Mouse (Mus musculus) heart, adult 8-10 months (tissue): ENCODE measurements around the gene Galnt10. TPM values are rescaled to one million over a fixed set of nuclear protein-coding genes. Genes with fewer than 3 reads are reported as not detected.

Experiments
- DNase-seq: peaks from one replicate; pipeline ENCODE4 v3.0.0; 2022; ENCODE audit warnings: low spot score
- total RNA-seq, 4 experiments: library from RNA; stranded (reverse); gene quantifications; 2 replicates each; pipeline ENCODE4 v1.2.4; 2022

The Galnt10 gene
- total RNA-seq, 4 experiments from 2014 or later = 5.7 to 8.1 (median 6.9) TPM

DNA sequence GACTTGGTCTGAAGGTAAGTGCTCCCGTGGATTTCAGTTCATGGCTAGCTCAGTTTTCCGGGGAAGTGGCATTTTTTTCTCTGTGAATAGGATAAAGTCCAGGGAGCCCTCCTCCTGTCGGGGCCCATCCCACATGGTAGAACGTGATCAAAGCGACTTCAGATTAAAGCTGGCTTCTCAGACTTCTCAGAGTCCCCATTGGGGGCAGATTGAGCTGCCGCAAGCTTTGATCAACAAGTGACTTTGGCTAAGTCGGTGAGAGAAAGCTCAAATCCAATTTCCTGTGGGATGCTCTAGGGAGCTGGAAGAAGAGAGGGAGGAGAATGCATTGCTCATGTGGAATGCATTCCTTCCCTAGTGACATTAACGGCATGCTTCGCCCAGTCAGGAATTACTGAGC lies 10.1 kb upstream of the Galnt10 start:
- DNase-seq = no peak

DNA sequence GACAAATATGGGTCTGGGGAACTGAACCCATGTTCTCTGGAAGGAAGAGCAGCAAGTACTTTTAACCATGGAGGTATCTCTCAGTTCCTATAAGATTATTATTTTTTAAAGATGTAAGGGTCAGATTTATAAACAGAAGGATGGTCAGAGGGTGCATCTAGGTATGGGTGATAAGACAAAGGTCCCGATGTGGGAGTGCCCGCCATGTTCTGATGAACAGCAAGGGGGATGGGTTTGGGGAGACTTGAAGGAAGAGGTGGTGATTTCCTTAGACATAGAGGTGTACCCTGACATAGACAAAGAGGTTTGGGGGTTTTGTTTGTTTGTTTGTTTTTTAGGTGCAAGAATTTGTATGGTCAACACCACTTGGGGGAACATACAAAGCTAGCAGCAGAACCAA lies 1.6 kb upstream of the Galnt10 start:
- no peak for DNase-seq

GRCm38 (mm10) chr11:57644245-57645017 lies 811 bp upstream of the Galnt10 start:
- DNase-seq = peak; percentile 56

- DNase-seq = no peak
These were observed 605 bp downstream of the Galnt10 start for GRCm38 (mm10) chr11:57645847-57646246.

- DNase-seq = no peak
These were observed 1.2 kb downstream of the Galnt10 start for GRCm38 (mm10) chr11:57646416-57646815.

DNA sequence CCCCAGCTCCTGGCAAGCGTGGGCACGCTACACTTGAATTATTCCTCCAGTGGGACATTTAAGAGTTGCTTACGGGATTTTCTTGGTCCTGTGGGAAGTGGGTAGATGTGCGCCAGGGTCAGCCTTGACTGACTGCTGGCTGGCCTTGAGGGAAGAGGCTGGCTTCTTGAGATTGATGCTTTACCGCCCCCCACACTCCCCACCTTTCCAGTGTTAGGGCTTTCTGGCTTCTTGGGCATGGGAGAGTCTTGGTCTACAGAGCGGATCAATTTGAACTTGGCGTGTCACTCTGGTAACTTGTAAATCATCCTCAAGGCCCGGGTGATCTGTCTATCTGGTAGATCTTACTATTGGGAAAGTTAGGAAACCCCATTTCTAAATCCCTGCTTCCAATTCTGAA lies 1.7 kb downstream of the Galnt10 start:
- DNase-seq = no peak

- no peak for DNase-seq
These were observed 2.2 kb downstream of the Galnt10 start for GRCm38 (mm10) chr11:57647446-57647845.

DNA sequence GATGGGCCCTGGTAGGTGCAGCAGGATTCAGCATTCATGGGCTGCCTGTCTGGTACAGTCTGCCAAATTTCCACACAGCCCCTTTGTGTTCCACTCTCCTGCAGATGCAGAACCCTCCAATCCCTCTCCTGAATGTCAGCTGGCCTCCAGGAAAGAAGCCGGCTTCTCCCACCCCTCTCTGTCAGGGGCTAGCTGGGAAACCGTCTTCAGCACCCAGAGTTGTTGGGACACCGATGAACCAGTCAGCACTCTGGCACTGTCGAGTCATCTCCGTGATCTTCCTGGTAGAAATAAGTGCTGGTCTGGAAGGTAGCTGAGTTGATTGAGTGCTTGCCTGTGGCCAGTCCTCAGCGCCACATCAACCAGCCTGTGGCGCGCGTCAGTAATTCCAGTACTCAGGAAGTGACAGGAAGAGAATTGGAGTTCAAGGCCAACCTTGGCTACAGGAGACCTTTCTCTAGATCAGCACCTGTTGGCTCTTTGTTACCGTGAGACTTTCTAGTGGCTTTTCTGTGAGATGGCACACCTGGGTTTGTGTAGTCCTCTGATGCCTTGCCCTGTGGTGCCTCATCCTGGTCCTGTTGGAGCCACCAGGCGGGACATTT lies 3.1 kb downstream of the Galnt10 start:
- no peak for DNase-seq

DNA sequence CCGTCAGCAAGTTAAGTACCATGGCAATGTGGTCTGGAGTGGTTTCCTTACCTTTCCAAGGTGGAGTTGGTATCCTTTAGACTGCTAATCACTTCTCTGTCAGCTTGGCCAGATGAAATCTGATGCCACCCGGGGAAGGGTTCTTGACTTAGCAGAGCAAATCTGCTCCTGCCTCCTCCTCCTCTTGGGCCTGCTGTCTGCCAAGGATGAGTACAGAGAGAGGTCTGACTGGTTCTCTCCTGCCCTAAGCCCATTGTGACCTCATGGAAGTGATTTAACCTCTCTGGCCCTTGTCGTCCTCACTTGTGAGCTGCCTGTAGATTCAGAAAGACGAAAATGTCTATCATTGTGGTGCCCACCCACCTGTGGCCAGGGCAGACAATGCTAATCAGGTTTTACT lies 4.0 kb downstream of the Galnt10 start:
- DNase-seq = no peak

DNA sequence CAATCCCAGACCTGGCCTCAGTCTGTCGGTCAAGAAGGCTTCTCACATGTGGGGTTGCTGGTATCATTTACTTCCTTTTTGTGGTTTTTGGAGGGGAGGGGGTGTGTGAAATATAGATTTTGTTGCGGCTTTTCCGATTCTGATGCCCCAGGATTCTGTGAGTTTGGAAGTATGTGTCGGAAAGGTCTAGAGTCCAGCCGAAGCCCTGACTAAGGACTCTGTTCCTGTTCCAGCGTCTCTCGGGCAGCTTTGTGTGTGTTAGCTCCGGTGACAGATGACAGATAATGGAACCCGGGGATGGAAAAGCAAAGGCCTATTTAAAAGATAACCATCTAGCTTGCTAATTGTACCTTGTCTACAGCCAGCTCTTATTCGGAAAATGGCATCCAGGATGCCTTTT lies 4.4 kb downstream of the Galnt10 start:
- no peak for DNase-seq

- DNase-seq = no peak
These were observed 5.6 kb downstream of the Galnt10 start for GRCm38 (mm10) chr11:57650867-57651266.

GRCm38 (mm10) chr11:57651281-57651810 lies 6.1 kb downstream of the Galnt10 start:
- no peak for DNase-seq

- no peak for DNase-seq
These were observed 7.1 kb downstream of the Galnt10 start for GRCm38 (mm10) chr11:57652206-57652922.

- no peak for DNase-seq
These were observed 7.8 kb downstream of the Galnt10 start for GRCm38 (mm10) chr11:57652923-57653660.

- no peak for DNase-seq
These were observed 8.6 kb downstream of the Galnt10 start for GRCm38 (mm10) chr11:57653796-57654195.

DNA sequence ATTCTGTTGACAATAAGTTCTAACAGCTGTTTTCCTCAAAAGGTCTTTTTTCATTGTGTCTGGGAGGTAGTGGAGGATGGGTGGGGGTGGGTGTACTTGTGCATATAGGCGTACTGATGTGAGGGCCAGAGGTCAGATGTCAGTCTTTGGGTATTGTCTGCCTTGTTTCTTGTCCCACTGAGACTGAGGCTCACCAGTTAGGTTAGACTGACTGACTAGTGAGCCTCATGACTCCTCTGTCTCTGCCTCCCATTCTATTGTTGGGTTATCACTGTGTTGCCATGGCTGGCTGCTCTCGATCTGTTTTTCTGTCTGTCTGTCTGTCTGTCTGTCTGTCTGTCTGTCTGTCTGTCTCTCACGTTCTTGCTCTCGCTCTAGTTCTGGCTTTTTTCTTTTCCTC lies 9.1 kb downstream of the Galnt10 start:
- DNase-seq = no peak

GRCm38 (mm10) chr11:57654977-57655397 lies 9.7 kb downstream of the Galnt10 start:
- no peak for DNase-seq

DNA sequence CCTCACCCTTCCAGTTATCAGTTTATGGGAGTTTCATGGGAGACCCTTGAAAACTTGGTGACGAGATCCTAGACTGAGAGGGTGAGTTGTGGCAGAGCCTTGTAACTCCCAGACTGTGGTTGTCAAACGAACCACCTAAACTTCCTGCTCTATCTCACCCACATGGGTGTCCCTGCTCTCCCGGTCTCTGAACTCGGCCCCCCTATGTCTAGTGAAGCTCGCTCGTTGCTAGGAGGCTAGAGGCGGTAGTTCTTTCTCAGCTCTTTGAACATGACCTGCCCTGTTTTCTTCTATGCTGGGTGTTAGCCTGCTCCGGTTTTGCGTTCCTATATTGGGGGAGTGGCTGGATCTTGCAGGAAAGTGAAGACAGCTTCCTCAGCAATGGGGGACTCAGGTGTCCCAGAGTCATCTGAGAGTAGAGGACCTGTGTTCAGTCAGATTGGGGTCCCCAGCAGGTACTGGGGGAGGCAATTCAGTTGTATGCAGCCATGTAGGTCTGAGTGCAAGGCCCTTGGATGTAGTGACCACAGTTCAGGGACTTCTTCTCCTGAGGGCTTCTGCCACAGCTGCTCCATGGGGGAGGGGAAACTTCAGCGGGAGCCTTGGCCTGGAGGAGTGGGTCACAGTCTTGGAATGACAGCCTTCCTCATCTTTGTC lies 10.6 kb downstream of the Galnt10 start:
- DNase-seq = no peak

GRCm38 (mm10) chr11:57656602-57657275 lies 11.5 kb downstream of the Galnt10 start:
- DNase-seq = no peak

- DNase-seq = no peak
These were observed 12.3 kb downstream of the Galnt10 start for GRCm38 (mm10) chr11:57657370-57658072.
